Mouse (Mus musculus) cerebellum, postnatal 36 days (tissue): ENCODE data around the gene Rrp7a.

Experiments
- DNase-seq, 2 experiments: peaks; one replicate each; pipeline ENCODE4 v3.0.0; 2021 to 2022; ENCODE audit warnings: mixed read lengths in 2 of 2

Rrp7a gene

GRCm38 (mm10) chr15:83111874-83112273, 10.7 kb downstream of the Rrp7a start:
- DNase-seq = no peak

GRCm38 (mm10) chr15:83111290-83111689, 11.3 kb downstream of the Rrp7a start:
- no peak for DNase-seq

- DNase-seq = no peak
Observed at GRCm38 (mm10) chr15:83107814-83108213, 14.8 kb downstream of the Rrp7a start.

GRCm38 (mm10) chr15:83106426-83106825, 16.2 kb downstream of the Rrp7a start:
- no peak for DNase-seq

GRCm38 (mm10) chr15:83103111-83103510, 19.5 kb downstream of the Rrp7a start:
- no peak for DNase-seq

- DNase-seq = no peak
Observed at GRCm38 (mm10) chr15:83100332-83100662, 22.3 kb downstream of the Rrp7a start.

- peak; percentile 24 to 46 for DNase-seq
Observed at GRCm38 (mm10) chr15:83099533-83100331, 22.9 kb downstream of the Rrp7a start.

GRCm38 (mm10) chr15:83095950-83096349, 26.7 kb downstream of the Rrp7a start:
- DNase-seq = no peak

- DNase-seq = no peak
Observed at GRCm38 (mm10) chr15:83093687-83094086, 28.9 kb downstream of the Rrp7a start.

- DNase-seq = no peak
Observed at GRCm38 (mm10) chr15:83090874-83091273, 31.7 kb downstream of the Rrp7a start.

GRCm38 (mm10) chr15:83089429-83089605, 33.3 kb downstream of the Rrp7a start, which contains the start of gene Serhl:
Gene Serhl, plus strand, starts transcription at chr15:83089506.
- peak; percentile 11 to 12 for DNase-seq

- no peak for DNase-seq
Observed at GRCm38 (mm10) chr15:83088495-83089428, 33.8 kb downstream of the Rrp7a start.

- DNase-seq = no peak
Observed at GRCm38 (mm10) chr15:83086636-83087328, 35.8 kb downstream of the Rrp7a start.

- peak in 1 of 2 experiments; percentile 11 for DNase-seq
Observed at GRCm38 (mm10) chr15:83085901-83086300, 36.7 kb downstream of the Rrp7a start.

- no peak for DNase-seq
Observed at GRCm38 (mm10) chr15:83084022-83084640, 38.5 kb downstream of the Rrp7a start.

GRCm38 (mm10) chr15:83083530-83083929, 39.1 kb downstream of the Rrp7a start:
- DNase-seq = no peak

- DNase-seq = no peak
Observed at GRCm38 (mm10) chr15:83075607-83076525, 46.7 kb downstream of the Rrp7a start.

- peak; percentile 13 to 14 for DNase-seq
Observed at GRCm38 (mm10) chr15:83074179-83074578, 48.4 kb downstream of the Rrp7a start.

GRCm38 (mm10) chr15:83071752-83072151, 50.8 kb downstream of the Rrp7a start:
- no peak for DNase-seq

GRCm38 (mm10) chr15:83070942-83071341, 51.7 kb downstream of the Rrp7a start:
- DNase-seq = no peak

- no peak for DNase-seq
Observed at GRCm38 (mm10) chr15:83068270-83068669, 54.3 kb downstream of the Rrp7a start.

- peak; percentile 50 to 54 for DNase-seq
Observed at GRCm38 (mm10) chr15:83065543-83065942, 57.1 kb downstream of the Rrp7a start.
